Mouse (Mus musculus): ENCODE measurements at regions not wholly inside any gene's neighbourhood (a gene's known extent, or its start where the extent isn't known, plus 50 kb on each side); places are given as distances from the start of the nearest gene placed in this dataset.

- no peak for DNase-seq
Observed at GRCm38 (mm10) chr13:52217066-52217465, 314.0 kb downstream of the Diras2 start.

GRCm38 (mm10) chr13:52217741-52218140 lies 313.3 kb downstream of the Diras2 start:
- no peak for DNase-seq

GRCm38 (mm10) chr13:52222315-52223097 lies 308.6 kb downstream of the Diras2 start:
- DNase-seq, result no peak

GRCm38 (mm10) chr13:52223098-52223962 lies 307.7 kb downstream of the Diras2 start:
- peak; percentile 62 to 67 for DNase-seq

GRCm38 (mm10) chr13:52233971-52234370 lies 297.1 kb downstream of the Diras2 start:
- no peak for DNase-seq

- no peak for DNase-seq
Observed at GRCm38 (mm10) chr13:52236105-52236504, 295.0 kb downstream of the Diras2 start.

- no peak for DNase-seq
Observed at GRCm38 (mm10) chr13:52239563-52239962, 291.5 kb downstream of the Diras2 start.

GRCm38 (mm10) chr13:52241761-52242160 lies 289.3 kb downstream of the Diras2 start:
- DNase-seq, result no peak

GRCm38 (mm10) chr13:52249492-52249891 lies 281.6 kb downstream of the Diras2 start:
- no peak for DNase-seq

- peak; percentile 7 to 19 for DNase-seq
Observed at GRCm38 (mm10) chr13:52250371-52250770, 280.7 kb downstream of the Diras2 start.

- no peak for DNase-seq
Observed at GRCm38 (mm10) chr13:52252303-52252702, 278.8 kb downstream of the Diras2 start.

GRCm38 (mm10) chr13:52252726-52253125 lies 278.4 kb downstream of the Diras2 start:
- DNase-seq, result peak in 1 of 2 experiments; percentile 10

GRCm38 (mm10) chr13:52253138-52253537 lies 277.9 kb downstream of the Diras2 start:
- peak; percentile 69 to 71 for DNase-seq

- DNase-seq, result peak; percentile 47 to 56
Observed at GRCm38 (mm10) chr13:52254185-52254584, 276.9 kb downstream of the Diras2 start.

- DNase-seq, result peak; percentile 38 to 43
Observed at GRCm38 (mm10) chr13:52255697-52256096, 275.4 kb downstream of the Diras2 start.

- DNase-seq, result no peak
Observed at GRCm38 (mm10) chr13:52258373-52258772, 272.7 kb downstream of the Diras2 start.

- DNase-seq, result no peak
Observed at GRCm38 (mm10) chr13:52262949-52263550, 268.0 kb downstream of the Diras2 start.

- DNase-seq, result peak in 1 of 2 experiments; percentile 7
Observed at GRCm38 (mm10) chr13:52268279-52268678, 262.8 kb downstream of the Diras2 start.

- DNase-seq, result no peak
Observed at GRCm38 (mm10) chr13:52273502-52274246, 257.4 kb downstream of the Diras2 start.

- no peak for DNase-seq
Observed at GRCm38 (mm10) chr13:52275196-52275595, 255.9 kb downstream of the Diras2 start.

GRCm38 (mm10) chr13:52275675-52276074 lies 255.4 kb downstream of the Diras2 start:
- DNase-seq, result peak; percentile 82 to 84

GRCm38 (mm10) chr13:52277195-52277594 lies 253.9 kb downstream of the Diras2 start:
- no peak for DNase-seq

GRCm38 (mm10) chr13:52278831-52279230 lies 252.2 kb downstream of the Diras2 start:
- no peak for DNase-seq
